Mouse (Mus musculus) megakaryocyte, embryonic 14.5 days (primary cell): Measurements from ENCODE around the gene Zfp382. TPM values are rescaled to one million over a fixed set of nuclear protein-coding genes. Genes with fewer than 3 reads are reported as not detected.

Source experiments
- H3K27me3 ChIP-seq: replicated peaks from 2 replicates; pipeline ENCODE3; 2012; ENCODE audit warnings: inconsistent platforms
- H3K36me3 ChIP-seq: replicated peaks from 2 replicates; pipeline ENCODE3; 2012; ENCODE audit warnings: low read length, inconsistent platforms, mixed read lengths
- H3K4me1 ChIP-seq: 2 replicates; pipeline ENCODE4 v1.6.1; 2012; ENCODE audit warnings: inconsistent platforms
- H3K4me3 ChIP-seq: replicated peaks from 2 replicates; pipeline ENCODE3; 2012; ENCODE audit warnings: moderate library complexity, mild to moderate bottlenecking, inconsistent platforms
- H3K9me3 ChIP-seq: 2 replicates; pipeline ENCODE4 v1.6.1; 2012; ENCODE audit warnings: inconsistent platforms
- FLI1 ChIP-seq: IDR thresholded peaks from 2 replicates; pipeline ENCODE4 v1.6.1; 2012; ENCODE audit warnings: low read length, inconsistent platforms, mixed read lengths
- GATA1 ChIP-seq: IDR thresholded peaks from 3 replicates; pipeline ENCODE4 v1.6.1; 2012; ENCODE audit warnings: mixed read lengths, low read length, inconsistent platforms, borderline replicate concordance
- polyA plus RNA-seq: library from polyadenylated mRNA; stranded (reverse); fragments of >175 nt; gene quantifications from 2 replicates; pipeline ENCODE4 v1.2.3, GENCODE M21; 2012; ENCODE audit warnings: low replicate concordance; ENCODE audit not compliant: insufficient read depth

The Zfp382 gene
- polyA plus RNA-seq, result not detected in 2 replicates

DNA sequence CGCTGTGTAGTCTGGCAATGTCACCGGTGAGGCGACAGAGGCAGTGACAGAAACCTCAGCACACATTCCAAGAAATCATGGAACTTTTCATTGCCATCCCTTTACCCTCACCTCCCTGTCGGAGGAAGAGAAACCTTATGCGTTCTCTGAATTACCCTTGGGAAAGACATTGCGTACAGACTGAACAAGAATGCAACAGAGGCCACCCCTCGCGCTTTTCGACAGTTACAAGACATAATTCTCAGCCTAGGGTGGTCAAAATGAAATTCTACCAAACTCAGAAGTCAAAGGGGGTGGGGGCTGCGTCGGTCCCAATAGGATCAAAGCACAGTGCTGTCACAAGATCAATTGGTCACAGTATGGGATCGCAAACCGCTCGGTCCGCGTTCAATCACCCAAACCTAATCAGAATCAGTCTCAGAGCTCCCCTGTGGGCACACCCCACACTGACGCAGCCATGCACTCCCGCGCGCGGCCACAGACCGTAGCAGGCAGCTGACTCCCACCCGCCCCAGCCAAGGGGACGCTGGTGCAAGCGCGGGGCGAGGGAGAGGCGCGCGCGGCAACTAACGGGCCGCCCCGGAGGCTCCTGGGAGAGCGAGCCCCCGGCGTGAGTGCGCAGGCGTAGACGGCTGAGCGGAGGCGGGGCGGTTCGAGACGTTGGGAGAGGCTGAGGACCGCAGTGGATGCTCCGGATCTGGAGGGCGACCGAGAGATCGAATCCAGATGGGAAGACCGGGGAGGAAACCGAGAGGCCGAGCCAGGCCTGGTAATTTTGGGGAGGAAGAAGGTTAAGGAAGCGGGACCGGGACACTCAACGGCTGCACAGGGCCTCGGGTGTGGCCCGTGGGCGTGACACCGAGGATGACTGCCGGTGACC, at the start of gene Zfp382:
Gene Zfp382, plus strand, starts transcription at position 635 of the 880 bp plus-strand sequence.
- Histone ChIP-seq H3K9me3 (peaks cover 10% of the 10 kb centered on the region), H3K4me3 (peak within 1 kb of the TSS; percentile 96), H3K36me3 (peaks cover 3% of the 10 kb centered on the region), H3K4me1 (peaks cover 15% of the 10 kb centered on the region), H3K27me3 (no peaks in the 10 kb centered on the region)
- TF ChIP-seq FLI1, result no peak
- TF ChIP-seq GATA1, result no peak

DNA sequence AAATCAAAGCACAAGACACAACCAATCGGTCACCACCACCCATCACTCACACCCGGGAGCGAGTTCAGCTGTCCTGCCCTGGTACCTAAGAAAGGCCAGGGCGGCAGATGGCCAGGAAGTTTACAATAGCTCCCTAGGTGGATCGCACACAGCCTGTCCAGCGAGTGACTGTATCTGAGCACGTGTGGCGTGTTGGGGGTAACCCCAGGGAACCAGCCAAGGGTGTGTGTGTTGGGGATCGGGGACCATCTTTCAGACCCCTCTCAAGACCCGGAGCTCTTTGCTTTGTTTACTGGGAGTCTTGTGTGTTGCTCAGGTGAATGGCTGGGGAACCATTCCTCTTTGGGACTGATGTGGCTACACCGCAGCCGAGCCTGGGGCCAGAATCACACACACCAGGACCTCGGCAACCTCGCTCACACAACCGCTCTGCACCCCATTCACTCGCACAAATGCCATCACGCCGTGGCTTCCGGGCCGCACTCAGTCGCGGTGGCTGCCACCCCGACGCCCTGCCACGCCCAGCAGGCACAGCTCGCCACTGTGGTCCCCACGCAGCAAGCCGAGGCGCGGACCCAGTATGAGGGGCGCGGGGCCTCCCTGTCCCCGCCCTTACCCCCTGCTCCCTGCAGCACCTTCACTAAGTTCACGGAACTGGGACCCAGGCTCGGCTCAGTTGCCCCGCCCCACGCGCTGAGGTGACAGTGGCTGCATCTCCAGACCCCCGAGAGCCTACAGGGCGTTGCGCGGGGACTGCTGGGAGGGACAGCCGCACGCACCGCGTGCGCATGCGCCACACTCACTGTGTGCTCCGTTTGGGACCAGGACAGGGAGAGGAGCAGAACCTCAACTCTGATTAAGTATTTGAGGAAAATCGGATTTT, 49.4 kb upstream of the Zfp382 start, which contains the start of gene Zfp82:
Gene Zfp82, minus strand, starts transcription at position 755 of the 883 bp plus-strand sequence.
- Histone ChIP-seq H3K36me3 (peaks cover 20% of the 10 kb centered on the region), H3K9me3 (no peaks in the 10 kb centered on the region), H3K4me3 (peak within 1 kb of the TSS; percentile 97), H3K27me3 (no peaks in the 10 kb centered on the region), H3K4me1 (peaks cover 21% of the 10 kb centered on the region)
- TF ChIP-seq FLI1 (no peak), GATA1 (no peak)

DNA sequence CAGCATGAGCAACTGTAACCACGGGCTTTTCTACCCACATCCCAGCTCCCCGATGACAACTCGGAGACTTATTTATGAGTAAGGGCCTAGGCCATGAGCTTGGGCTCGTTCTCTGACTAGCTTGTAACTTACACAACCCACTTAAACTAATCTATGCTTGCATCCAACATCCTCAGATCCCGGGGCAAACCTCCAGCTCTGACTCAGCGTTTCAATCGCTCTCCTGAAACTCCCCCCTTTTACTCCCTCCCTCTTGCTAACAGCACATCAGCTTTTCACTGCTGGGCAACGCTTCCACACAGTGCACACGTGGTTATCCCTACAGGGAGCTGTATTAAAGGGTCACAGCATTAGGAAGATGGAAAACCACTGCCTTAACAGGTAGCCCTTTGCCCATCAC, 35.2 kb upstream of the Zfp382 start:
- Histone ChIP-seq H3K4me1 (peaks cover 38% of the 10 kb centered on the region), H3K4me3 (no peak overlapping the region), H3K9me3 (peaks cover 3% of the 10 kb centered on the region; the same call in 1 of the 2 replicates), H3K36me3 (peaks cover 30% of the 10 kb centered on the region), H3K27me3 (no peaks in the 10 kb centered on the region)
- no peak for TF ChIP-seq FLI1
- TF ChIP-seq GATA1, result no peak

DNA sequence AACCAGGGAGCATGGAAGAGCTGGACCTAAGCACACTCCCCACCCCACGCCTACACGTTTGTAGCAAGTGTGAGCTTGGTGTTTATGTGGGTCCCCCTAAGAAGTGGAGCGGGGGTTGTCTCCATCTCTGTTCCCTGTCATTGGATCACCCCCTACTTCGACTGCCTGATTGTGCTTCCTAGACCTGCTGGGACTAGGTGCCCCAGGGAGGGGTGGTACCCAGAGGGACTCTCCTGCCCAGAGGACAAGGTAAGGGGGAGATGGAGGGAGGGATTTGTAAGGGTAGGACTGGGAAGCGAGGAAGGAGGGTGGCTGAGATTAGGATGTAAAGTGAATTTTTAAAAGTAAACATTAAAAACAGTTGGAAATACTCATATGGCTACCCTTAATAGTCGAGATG, 32.3 kb upstream of the Zfp382 start:
- Histone ChIP-seq H3K4me1 (peaks cover 49% of the 10 kb centered on the region), H3K36me3 (peaks cover 23% of the 10 kb centered on the region), H3K27me3 (no peaks in the 10 kb centered on the region), H3K9me3 (peaks cover 3% of the 10 kb centered on the region; the same call in 1 of the 2 replicates), H3K4me3 (peak overlapping the region; percentile 96)
- no peak for TF ChIP-seq FLI1
- TF ChIP-seq GATA1, result no peak

DNA sequence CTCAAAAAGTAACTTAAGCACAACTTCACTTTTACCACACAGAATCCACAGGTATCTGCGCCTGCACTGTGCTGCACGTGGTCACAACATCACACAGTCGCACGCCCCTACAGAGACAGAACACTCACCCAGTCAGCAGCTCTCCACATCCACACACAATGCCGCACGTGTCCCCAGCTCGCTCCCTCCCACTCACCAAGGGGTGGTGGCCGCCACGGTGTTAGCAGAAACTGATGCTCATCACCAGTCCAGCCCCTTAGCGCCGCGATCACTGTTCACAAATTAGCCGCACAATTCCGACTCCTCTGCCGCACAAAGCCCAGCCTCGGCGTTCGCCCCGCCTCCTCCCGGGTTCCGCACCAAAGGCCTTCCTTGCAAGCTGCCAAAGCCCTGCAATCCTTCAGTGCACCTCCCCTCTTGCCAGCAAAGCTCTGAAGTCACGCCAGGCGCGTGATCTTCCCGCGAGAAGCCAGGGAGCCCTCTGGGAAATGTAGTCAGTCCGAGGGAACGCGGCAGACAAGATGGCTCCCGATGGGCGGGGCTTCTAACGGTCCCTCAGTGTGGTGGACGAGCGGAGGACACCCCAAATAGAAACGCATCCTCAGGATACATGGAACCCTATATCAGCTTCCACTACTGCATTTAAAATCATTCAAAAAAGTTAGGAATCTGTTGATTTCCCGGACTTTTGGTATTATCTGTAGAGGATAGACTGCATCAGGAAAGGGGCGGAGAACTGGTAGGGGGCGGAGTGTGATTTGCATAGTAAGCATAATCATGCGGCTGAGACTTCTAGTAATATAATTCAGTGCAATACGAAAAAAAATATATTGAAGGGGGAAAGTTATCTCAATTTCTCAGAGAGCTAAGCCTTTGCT, 31.4 kb upstream of the Zfp382 start, which contains the start of the genes Gm26920 and Zfp566:
Gene Gm26920, minus strand, starts transcription at position 319 of the 878 bp plus-strand sequence.
Gene Zfp566, minus strand, starts transcription at position 436 of the 878 bp plus-strand sequence.
- H3K36me3 ChIP-seq, result peaks cover 14% of the 10 kb centered on the region
- peak within 1 kb of the TSS; percentile 96 for H3K4me3 ChIP-seq
- peaks cover 50% of the 10 kb centered on the region for H3K4me1 ChIP-seq
- TF ChIP-seq GATA1, result no peak
- no peak for TF ChIP-seq FLI1
- H3K9me3 ChIP-seq, result 0 out of 2 replicates have a peak, but pooled peaks cover under 1% of the 10 kb centered on the region
- H3K27me3 ChIP-seq, result no peaks in the 10 kb centered on the region

DNA sequence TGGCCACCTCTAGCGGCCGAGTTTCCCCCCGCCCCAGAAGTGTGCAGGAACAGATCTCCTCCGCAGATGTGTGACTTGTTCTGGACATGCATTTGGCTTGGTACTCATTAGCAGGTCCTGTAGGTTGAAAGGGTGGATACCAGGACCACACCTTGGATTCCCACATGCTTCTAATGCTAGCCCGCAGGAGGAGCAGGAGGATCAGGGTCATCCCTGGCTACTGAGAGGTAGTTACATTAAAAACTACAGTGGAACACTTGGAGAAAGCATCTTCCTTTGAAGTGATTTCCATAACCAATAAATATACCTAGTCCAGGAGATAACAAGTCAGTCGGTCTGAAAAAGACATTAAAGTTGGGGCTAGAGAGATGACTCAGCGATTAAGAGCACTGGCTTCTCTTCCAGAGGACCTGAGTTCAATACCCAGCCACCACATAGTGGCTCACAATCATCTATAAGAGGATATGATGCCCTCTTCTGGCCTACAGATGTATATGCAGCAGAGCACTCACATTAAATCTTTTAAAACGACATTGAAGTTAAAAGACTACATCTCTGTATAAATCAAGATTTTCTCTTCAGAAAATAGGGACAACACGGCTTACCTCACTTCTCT, 30.7 kb upstream of the Zfp382 start:
- Histone ChIP-seq H3K36me3 (peaks cover 8% of the 10 kb centered on the region), H3K27me3 (no peaks in the 10 kb centered on the region), H3K4me1 (peaks cover 56% of the 10 kb centered on the region), H3K4me3 (peak overlapping the region; percentile 96), H3K9me3 (no peaks in the 10 kb centered on the region)
- no peak for TF ChIP-seq GATA1
- TF ChIP-seq FLI1, result no peak

DNA sequence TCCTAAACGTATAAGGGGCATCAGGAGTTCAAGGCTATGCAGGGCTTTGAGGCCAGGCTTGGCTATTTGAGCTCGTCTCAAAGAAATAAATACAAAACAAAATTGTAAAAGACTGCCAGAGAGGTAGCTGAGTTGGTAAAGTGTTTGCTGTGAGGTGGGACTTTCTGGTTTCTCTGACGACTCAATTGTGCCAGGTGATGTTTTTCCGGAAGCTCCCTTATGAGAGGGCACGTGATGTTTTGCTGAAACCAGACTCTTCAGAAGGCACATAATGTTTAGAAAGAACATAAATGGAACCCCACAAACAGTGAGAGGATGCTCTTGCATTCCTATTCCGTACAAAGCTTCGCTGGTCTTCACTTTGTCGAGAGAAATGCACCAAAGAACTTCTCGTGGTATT, 29.1 kb upstream of the Zfp382 start:
- peaks cover 55% of the 10 kb centered on the region for H3K4me1 ChIP-seq
- H3K36me3 ChIP-seq, result no peaks in the 10 kb centered on the region
- no peak overlapping the region for H3K4me3 ChIP-seq
- TF ChIP-seq FLI1 (no peak), GATA1 (no peak)
- no peaks in the 10 kb centered on the region for H3K9me3 ChIP-seq
- no peaks in the 10 kb centered on the region for H3K27me3 ChIP-seq

DNA sequence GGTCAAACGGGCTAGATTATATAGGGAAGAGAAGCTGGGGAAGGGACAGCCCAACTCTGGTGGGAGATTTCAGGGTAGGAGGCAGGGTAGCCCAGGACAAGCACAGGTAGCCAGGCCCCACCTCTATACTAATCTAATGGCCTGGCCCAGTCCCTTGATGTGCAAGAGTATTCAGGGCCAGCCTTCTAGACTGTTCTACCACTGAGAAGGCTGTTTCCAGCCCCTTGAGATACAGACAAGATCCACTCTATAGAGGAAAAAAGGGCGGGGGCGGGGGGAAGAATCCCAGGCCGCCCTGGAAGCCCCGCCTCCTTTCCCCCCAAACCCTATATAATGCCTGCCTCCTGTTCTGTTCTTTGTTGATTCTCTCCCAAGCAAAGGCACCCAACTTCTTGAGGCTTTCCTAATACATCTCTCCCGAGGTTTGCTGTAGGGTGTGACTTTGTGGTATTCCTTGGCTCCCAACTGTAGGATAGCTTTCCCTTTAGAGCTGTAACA, 27.8 kb upstream of the Zfp382 start:
- TF ChIP-seq FLI1 (no peak), GATA1 (no peak)
- Histone ChIP-seq H3K4me3 (peak overlapping the region; percentile 91), H3K4me1 (peaks cover 56% of the 10 kb centered on the region), H3K36me3 (peaks cover 7% of the 10 kb centered on the region), H3K27me3 (no peaks in the 10 kb centered on the region), H3K9me3 (no peaks in the 10 kb centered on the region)
